Mouse (Mus musculus): ENCODE data around the gene Padi2. TPM values are rescaled to one million over a fixed set of nuclear protein-coding genes. Genes with fewer than 3 reads are reported as not detected.

The Padi2 gene
- total RNA-seq, 1 experiment from 2014 or later = 41.3 TPM

GRCm38 (mm10) chr4:140879739-140880138 is 26.4 kb upstream of the Padi2 start:
- ATAC-seq (replicated peaks; ENCODE audit: insufficient number of reproducible peaks, low FRiP score, low TSS enrichment, poor library complexity, severe bottlenecking) = no peak

- no peak for ATAC-seq (replicated peaks; ENCODE audit: insufficient number of reproducible peaks, low FRiP score, low TSS enrichment, poor library complexity, severe bottlenecking)
These were observed 25.9 kb upstream of the Padi2 start for GRCm38 (mm10) chr4:140880207-140880606.

GRCm38 (mm10) chr4:140881026-140881670 is 25.0 kb upstream of the Padi2 start:
- ATAC-seq (replicated peaks; ENCODE audit: insufficient number of reproducible peaks, low FRiP score, low TSS enrichment, poor library complexity, severe bottlenecking) = no peak

GRCm38 (mm10) chr4:140881771-140882170 is 24.4 kb upstream of the Padi2 start:
- no peak for ATAC-seq (replicated peaks; ENCODE audit: insufficient number of reproducible peaks, low FRiP score, low TSS enrichment, poor library complexity, severe bottlenecking)

DNA sequence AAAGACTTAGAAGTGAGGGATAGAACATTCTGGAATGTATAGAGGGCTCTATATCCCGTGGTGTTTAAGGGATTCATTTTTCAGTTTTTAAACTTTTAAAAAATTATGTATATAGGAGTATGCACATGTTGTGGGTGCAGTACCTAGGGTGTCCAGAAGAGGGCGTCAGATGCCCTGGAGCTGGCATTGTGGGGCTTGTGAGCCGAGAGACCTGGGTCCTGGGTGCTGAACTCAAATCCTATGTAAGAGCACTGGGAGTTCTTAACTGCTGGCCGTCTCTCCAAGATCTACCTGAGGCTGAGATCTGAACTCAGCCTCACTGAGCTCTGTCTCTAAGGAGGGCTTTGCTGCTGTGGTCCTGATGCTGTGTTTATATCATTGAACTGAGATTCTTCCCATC is 23.8 kb upstream of the Padi2 start:
- no peak for ATAC-seq (replicated peaks; ENCODE audit: insufficient number of reproducible peaks, low FRiP score, low TSS enrichment, poor library complexity, severe bottlenecking)

DNA sequence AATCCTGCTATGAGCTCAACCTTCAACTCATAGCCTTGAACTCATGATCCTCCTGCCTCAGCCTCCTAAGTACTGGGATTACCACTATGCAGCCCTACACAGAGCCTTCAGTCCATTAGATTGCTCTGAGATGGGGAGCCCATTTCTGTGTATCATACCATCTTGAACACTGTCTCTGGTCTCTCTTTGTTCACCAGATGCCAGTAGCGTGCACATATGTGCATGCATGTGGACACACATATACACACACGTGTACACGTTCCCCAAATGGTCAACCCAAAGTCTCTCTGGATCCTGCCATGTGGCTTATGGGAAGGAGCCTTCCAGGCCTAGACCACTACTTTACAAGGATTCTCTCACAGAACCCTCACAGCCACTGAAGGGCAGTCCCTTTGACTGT is 23.2 kb upstream of the Padi2 start:
- ATAC-seq (replicated peaks; ENCODE audit: insufficient number of reproducible peaks, low FRiP score, low TSS enrichment, poor library complexity, severe bottlenecking) = no peak

DNA sequence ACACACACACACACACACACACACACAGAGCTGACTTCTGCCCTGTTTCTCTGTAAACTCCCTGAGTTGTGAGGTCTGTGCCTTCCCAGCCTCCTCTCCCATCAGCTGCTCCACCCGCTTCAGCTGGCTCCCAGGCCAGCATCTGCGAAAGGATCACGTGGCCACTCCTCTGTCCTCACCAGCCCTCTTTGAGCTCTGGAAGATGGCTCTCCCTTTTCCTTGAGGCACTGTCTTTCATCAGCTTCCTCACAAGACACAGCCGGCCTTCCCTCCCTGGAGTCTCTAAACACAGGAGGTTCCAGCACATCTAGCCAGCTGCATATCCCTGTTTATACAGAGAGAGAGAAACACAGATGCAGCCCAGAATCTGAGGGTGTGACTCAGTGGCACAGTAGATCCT is 22.3 kb upstream of the Padi2 start:
- ATAC-seq (replicated peaks; ENCODE audit: insufficient number of reproducible peaks, low FRiP score, low TSS enrichment, poor library complexity, severe bottlenecking) = no peak

DNA sequence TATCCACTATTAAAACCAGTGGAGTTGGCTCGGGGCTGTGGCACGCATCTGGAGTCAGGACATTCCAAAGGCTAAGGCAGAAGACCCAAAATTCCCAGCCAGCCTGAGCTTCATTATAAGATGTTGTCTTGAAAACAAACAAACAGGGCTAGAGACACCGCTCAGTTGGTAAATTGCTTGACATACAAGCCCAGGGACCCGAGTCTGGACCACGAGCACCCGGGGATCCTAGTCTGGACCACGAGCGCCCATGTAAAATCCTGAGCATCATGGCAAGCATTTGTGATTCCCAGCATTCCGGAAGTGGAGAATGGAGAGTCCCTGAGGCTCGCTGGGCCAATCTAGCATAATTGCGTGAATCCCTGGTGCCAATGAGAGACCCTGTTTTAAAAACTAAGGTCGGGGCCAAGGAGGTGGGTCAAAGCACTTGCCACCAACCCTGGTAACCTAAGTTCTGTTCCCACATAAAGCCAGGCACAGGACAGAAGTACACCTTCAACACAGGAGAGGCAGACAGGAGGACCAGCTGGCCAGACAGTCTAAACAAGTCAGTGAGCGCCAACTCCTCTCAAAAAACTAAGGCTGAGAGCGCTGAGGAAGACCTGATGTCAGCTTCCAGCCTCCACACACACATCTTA is 14.5 kb upstream of the Padi2 start:
- no peak for ATAC-seq (replicated peaks; ENCODE audit: insufficient number of reproducible peaks, low FRiP score, low TSS enrichment, poor library complexity, severe bottlenecking)

- ATAC-seq (replicated peaks; ENCODE audit: insufficient number of reproducible peaks, low FRiP score, low TSS enrichment, poor library complexity, severe bottlenecking) = no peak
These were observed 14.0 kb upstream of the Padi2 start for GRCm38 (mm10) chr4:140892163-140892530.

GRCm38 (mm10) chr4:140904776-140905425 is 1.2 kb upstream of the Padi2 start:
- no peak; the same call in 1 of the 2 replicates for ATAC-seq (replicated peaks; ENCODE audit: insufficient number of reproducible peaks, low FRiP score, low TSS enrichment, poor library complexity, severe bottlenecking)

- ATAC-seq (replicated peaks; ENCODE audit: insufficient number of reproducible peaks, low FRiP score, low TSS enrichment, poor library complexity, severe bottlenecking) = peak; percentile 46
These were observed 695 bp upstream of the Padi2 start for GRCm38 (mm10) chr4:140905426-140905871.

GRCm38 (mm10) chr4:140906827-140907280 is 710 bp downstream of the Padi2 start:
- ATAC-seq (replicated peaks; ENCODE audit: insufficient number of reproducible peaks, low FRiP score, low TSS enrichment, poor library complexity, severe bottlenecking) = no peak

DNA sequence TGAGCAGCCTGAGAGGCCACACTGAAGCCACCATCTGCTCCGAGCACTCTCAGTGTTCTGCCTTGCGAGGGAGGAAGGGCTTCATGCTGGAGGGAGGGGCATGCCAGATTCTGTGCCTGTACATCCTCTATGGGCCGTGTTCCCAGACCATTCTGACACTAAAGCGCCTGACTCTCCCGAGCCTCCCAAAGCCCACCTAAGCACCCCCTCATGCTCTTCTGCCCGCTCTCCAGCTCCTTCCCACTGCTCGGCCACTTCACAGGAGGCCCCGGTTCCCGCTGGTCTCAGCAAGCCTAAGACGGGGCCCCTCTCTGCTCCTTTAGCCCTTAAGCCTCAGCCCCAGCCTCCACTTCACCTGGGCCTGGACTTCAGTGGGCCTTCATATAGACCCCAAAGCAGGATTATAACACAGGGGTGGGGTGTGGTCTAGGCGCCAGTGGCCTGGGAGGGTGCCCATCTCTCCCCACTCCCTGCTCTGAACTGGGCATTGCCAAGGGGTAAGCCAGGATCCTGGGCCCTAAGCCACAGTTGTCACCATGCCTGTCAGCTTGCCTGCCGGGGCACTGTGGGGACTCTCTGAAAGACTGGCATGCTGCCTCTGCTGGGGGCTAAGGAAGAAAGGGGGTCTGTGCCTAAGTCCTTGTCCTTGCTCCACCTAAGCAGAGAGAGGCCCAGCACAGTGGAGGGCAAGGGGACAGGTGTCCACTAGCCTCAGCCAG is 1.3 kb downstream of the Padi2 start:
- no peak for ATAC-seq (replicated peaks; ENCODE audit: insufficient number of reproducible peaks, low FRiP score, low TSS enrichment, poor library complexity, severe bottlenecking)

DNA sequence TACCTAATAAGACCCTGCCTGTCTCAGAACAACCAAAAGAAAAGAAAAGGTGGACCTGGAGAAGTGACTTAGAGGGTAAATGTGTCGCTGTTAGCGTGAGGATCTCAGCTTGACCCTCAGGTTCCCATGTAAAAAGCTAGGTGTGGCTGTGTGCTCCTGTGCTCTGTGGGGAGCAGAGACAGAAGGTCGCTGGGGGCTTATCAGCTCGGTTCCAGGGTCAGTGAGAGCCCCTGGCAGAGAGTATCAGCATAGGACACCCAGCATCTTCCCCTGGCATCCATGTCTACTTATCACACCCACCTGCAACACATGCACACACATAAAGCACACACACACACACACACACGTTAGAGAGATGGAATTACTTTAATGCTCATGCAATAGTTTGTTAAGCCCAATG is 2.5 kb downstream of the Padi2 start:
- no peak for ATAC-seq (replicated peaks; ENCODE audit: insufficient number of reproducible peaks, low FRiP score, low TSS enrichment, poor library complexity, severe bottlenecking)

DNA sequence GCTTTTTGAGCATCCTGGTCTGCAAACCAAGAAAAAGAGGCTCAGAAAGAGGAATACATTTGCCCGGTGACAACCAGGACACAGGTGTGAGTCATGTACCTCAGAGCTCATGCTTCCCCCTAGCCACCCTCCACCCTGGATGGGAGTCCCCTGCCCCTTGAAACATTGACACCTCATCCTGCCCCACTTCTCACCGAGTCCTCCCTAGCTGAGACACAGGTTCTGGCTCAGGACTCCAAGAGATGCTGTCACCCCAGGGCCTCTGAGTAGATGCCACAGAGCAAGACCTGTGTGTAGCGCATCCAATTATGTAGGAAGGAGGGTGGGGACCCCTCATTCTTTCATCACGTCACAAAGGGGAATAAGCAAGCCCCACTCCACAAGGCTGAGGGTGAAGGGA is 3.4 kb downstream of the Padi2 start:
- no peak for ATAC-seq (replicated peaks; ENCODE audit: insufficient number of reproducible peaks, low FRiP score, low TSS enrichment, poor library complexity, severe bottlenecking)

DNA sequence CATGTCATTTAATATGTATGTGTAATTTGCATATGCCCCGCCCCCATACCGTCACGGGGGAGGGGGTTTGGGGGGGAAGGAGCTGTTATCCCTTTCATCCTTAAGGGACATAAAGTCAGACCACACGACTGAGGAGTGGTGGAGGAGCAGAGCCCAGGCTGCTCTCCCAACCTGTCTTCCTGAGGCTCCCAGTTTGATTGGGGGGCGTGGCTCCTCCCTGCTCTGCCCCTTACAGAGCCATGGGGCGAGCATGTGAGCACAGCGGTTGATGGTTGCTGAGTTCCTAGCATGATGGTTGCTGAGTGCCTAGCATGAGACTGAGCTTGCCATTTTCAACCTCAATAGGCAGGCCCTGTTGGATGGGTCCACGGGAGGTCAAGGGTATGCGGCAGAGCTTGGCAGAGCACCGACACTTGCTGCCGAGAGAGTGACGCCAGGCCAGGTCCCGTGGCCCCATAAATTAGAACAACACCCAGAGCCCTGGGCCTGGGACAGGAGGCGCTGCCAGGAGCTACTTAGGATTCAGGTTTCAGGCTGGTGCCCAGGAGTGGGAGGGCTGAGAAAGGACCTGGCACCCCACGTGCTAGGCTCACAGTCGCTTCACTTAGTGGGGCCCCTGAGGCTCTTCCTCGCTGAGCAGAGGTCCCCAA is 4.6 kb downstream of the Padi2 start:
- ATAC-seq (replicated peaks; ENCODE audit: insufficient number of reproducible peaks, low FRiP score, low TSS enrichment, poor library complexity, severe bottlenecking) = no peak

GRCm38 (mm10) chr4:140911416-140911815 is 5.3 kb downstream of the Padi2 start:
- ATAC-seq (replicated peaks; ENCODE audit: insufficient number of reproducible peaks, low FRiP score, low TSS enrichment, poor library complexity, severe bottlenecking) = no peak

DNA sequence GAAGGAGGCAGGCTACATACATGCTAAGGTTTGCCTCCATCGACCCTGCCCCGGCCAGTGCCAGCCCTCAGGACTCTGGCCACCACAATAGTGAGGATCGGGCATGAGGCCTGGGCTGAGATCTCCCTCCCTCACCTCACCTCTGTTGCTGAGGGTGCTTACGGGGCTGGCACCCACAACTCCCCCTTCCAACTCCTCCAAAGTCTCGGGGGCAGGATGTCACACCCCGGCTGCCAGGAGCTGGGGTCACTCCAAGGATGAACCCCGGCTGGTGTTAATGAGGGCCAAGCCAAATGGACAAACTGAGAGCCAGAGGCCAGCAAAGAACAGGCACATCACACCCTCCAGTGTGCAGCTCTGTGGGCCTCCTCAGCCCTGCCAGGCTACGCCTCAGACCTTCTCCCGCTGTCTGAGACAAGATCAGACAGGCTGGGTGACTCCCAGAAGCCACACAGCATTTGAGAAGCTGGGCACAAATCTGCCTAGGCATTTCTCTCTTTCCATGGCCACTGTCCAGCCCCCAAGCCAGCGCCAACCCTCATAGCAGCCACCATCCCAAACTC is 6.2 kb downstream of the Padi2 start:
- no peak for ATAC-seq (replicated peaks; ENCODE audit: insufficient number of reproducible peaks, low FRiP score, low TSS enrichment, poor library complexity, severe bottlenecking)

DNA sequence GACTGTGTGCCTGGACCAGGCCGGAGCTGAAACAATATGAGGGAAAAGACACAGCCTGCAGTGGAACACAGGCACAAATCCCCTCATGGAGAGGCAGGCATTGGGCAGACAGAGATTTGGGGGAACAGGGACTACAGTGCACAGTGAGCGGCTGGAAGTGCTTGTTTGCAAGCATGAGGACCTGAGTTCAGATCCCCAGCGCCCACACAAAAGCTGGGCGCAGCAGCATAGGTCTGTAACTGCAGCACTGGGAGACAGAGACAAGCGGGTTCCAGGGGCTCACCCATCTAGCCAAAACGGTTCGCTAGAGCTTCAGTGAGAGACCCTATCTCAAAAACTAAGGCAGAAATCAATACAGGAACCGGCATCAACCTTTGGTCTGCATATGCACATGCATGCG is 7.4 kb downstream of the Padi2 start:
- ATAC-seq (replicated peaks; ENCODE audit: insufficient number of reproducible peaks, low FRiP score, low TSS enrichment, poor library complexity, severe bottlenecking) = no peak

All from monocyte, adult 5-6 weeks (primary cell).